Mouse (Mus musculus) CH12F3 (cell line): Measurements from ENCODE around the gene 2210011C24Rik.

Experiments used
- in situ Hi-C: fragments of 300-500 bp; cut with MboI; formaldehyde crosslinking; loops from 2 replicates; pipeline ENCODE4 v1.14.3; 2020; ENCODE audit warnings: low sequenced_read_pairs

The 2210011C24Rik gene

DNA sequence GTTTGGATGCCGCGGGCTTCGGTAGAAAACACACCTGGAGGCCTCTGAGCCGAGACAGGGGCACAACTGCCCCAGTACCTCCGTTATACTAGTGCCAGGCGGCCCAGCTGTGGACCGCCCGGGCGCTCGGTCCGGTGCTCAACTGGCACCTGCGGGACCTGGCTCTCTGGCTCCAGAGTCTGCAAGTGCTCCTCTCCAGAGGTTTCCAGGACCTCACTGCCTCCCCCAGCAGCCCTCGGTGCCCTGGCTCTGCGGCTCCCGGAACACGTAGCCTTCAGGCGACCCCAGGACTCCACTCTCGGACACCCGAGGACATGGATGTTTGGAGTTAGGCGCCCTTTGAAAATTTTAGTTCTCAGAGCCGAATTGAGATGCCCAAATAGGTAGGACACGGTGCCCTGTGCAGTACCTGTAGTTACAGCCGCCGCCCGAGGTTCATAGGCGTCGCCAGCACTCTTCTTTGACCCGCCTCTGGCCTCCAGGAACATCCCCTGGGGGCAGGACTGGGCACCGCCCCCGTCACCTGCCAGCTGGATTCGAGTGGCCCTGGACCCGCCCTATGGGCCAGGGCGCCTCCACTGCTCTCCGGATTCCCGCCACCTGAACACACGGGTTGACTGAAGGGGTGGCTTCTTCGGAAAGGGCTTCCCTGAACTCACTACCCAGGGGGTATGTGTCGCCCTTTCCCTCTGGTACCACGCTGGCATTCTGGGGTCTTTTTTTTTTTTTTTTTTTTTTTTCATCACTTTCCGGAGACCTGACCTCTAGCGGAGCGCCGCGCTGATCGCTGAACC, at the start of gene 2210011C24Rik:
TSS of gene 2210011C24Rik (minus strand) at position 467 of the 794 bp plus-strand sequence.
- in situ Hi-C loops: no loop called here

DNA sequence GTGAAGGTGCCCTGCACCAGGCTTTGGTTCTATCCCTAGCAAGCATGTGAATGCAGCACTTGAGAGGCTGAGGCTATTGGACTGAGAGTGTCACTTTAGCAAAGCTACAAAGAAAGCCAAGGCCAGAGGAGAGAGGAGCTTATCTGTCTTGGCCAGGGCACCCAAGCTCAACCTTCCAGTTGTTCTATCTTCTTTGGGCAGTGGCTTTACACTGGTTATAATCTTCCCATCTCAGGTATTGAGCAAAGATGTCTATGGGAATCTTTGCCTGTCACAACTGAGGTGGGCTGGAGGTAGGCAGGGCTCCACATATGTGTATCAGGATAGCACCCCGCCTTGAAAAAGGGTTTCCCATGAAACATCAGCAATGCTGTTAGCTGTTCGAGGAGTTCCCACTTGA, 48.3 kb upstream of the 2210011C24Rik start:
- in situ Hi-C loops: no loop called here

DNA sequence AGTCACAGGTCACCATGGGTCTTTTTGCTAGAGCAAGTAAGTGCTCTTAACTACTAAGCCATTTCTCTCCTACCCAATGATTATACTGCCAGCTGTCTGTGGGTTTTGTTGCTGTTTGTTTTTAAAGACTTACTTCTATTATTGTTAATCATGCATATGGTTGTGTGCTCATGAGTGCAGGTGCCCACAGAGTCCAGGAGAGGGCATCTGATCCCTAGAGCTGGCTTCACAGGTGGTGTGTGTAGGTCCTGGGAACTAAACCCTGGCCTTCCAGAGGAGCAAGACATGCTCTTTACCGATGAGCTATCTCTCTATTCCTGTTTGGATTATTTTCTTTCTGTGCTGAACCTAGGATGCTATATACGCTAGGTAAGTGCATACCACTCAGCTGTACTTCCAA, 47.3 kb upstream of the 2210011C24Rik start:
- in situ Hi-C loops: no loop called here

DNA sequence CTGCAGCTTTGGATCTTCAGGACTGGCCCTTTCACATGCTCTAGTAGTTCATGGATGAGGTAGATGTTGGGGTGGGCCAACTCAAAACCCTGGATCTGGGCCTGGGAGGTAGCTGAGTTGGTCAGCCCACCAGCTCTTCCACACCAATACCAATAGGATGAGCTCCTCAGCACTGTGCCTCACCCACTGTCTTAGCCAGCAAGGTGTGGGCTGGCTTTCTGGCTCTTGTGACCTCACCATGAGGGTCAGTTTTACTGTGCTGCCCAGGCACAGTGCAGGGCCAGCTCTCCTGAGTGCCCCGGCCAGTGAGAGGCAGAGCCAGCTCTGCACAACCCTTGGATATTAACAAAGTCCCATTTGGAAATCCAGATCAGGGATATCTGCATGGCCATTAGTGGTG, 45.9 kb upstream of the 2210011C24Rik start:
- in situ Hi-C loops: no loop called here

DNA sequence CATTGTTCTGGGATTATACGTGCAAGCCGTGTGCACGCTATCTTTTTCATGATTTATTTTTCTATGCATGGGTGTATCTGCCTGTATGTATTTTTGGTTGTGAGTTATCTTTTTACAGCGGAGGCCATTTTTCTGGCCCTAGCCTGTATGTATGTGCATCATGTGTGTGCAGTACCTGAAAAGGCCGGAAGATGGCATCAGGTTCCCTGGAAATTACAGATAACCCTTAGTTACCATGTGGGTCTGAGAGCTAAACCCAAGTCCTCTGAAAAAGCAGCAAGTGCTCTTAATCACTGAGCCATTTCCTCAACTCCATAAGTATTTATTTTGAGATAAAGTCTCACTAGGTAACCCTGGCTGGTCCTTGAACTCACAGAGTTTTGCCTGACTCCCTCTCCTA, 41.3 kb upstream of the 2210011C24Rik start:
- in situ Hi-C loops: no loop called here

DNA sequence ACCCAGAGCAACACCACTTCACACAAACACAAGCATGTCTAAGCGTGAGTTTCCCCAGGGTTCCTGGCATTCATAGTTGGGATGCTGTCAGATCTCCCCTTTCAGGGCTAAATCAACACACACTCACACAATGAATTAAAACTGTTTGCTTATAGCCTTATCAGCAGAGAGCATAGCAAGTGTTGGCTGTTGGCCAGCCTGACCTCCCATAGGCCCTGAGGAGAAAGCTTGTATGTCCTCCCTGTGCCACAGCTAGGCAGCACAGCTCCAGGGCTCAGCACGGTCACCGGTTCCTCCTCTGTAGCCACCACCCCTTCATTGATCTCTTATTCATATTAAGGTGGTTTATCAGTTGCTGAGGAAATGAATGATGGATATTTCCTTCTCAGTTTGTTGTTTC, 40.8 kb upstream of the 2210011C24Rik start:
- in situ Hi-C loops: no loop called here

DNA sequence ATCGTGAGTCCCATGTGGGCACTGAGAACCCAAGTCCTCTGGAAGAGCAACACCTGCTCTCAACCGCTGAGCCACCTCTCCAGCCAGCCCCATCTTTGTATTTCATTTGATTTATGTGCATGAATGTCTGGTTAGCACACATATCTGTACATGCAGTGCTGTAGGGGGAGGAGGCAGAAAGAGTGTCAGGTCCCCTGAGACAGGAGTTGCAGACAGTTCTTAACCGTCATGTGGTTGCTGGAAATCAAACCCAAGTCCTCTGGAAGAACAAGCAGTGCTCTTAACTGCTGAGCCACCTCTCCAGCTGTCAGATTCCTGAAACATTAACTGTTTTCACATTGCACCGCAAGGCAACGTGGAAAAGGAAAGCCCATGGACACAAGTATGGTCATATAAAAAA, 36.2 kb upstream of the 2210011C24Rik start:
- in situ Hi-C loops: no loop called here

DNA sequence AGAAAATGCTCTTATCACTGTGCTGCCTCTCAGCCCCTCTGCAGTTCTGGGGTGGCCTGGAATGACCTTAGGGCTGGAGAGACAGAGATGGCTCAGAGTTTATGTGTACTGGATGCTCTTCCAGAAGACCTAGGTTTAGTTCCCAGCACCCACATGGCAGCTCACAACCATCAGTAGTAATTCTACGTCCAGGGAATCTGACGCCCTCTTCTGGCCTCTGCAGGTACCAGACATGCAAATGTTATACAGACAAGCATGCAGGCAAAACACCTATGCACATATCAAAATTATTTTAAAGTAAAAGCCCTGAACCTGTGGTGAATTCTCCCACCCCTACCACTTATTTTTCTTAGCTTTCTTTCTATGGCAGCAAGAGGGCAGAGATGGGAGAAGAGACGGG, 34.5 kb upstream of the 2210011C24Rik start:
- in situ Hi-C loops: no loop called here

DNA sequence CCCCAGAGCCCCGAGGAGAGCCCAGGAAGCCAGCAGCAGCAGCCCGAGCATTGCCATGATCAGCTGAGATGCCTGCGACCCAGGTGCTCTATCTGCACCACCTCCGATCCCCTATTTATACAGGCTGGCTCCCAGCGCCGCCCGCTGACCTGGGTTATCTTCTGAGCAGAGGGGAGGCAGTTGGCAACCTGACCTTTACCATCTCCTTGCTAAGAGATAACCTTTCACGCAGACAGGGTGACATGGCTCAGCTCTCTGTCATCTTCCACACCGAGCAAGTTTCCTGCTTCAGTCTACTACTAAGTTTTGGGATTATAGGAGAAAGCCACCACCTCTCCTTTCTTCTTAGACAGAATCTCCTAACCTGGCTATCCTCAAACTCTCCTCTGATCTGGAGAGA, 32.9 kb upstream of the 2210011C24Rik start, which contains the start of gene Rln3:
TSS of gene Rln3 (minus strand) at position 101 of the 400 bp plus-strand sequence.
- in situ Hi-C loops: no loop called here

DNA sequence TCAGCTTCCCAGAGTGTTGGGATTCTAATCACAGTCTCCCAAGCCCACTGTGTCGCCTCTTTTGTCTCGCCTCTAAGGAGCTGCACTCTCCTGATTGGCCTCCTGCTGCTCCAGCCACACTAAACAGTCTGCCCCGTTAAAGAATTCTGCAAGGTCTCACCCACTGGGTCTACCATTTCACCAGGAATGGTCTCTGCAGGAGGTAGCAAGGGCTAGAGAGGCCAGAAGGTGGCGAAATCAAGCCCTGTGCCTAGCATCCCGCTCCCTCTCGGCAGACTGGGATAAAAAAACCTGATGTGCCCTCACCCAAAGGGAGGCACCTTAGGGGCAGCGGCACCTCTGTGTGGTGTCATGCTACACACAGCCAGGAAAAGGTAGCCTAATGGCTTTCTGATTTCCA, 32.1 kb upstream of the 2210011C24Rik start:
- in situ Hi-C loops: no loop called here

DNA sequence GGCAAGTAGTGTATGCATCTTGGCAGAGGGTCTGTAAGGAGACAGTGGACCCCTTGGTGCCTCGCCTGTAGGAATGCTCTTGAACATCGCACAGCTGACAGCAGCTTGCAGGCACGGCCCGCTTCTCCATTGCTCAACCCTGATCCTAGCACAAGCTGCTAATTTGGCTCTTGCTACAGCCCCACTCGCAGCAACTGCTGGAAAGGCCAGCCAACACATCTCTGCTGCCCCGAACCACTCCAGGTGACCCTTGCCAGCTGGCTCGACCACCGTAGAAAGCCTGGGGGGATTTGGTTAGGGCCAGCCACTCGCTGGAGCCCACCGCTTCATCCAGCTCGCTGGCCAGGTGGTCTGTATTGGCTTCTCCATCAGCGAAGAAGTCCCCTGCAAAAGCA, 31.0 kb upstream of the 2210011C24Rik start:
- in situ Hi-C loops: no loop called here

DNA sequence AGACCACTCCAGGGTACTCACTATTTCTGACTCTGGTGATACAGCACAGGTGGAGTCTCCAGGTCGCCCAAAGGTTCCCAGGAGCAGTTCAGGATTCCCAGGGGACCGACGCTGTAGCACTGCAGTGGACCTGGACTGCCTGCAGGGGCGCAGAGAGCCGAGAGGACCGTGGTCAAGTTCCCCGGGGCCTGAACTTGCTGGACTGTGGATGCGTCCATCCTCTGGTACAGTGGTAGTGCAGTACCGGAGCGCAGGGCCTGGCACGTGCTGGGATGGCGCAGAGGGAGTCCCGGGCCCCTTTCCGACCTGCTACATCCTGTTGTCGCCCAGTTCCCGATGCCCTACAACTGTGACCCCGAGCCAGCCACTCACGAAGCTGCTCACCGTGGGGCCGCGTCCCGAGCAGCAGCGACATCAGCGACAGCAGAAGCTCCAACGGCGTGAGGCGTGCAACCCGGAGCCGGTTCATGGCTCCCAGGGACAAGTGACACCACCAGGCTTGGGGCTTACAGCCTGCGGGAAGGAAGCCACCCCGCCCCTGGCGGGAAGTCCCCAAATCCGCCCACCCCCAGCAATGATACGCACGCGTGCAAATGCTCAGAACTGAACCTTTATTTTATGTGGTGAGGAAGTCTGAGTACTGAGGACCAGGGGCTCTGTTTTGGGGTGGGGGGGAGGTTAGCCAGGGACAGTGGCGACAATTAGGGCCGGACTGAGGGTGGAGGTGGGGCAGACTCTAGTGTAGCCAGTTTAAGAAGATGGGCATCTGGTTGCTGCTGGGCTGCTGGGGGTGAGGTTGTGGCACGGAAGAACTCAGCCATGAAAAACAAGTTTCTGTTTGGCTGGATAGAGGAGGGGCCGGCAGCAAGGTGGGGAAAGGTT, 30.3 kb upstream of the 2210011C24Rik start, which contains the start of gene Il27ra:
TSS of gene Il27ra (minus strand) at position 524 of the 882 bp plus-strand sequence.
- in situ Hi-C loops: no loop called here

DNA sequence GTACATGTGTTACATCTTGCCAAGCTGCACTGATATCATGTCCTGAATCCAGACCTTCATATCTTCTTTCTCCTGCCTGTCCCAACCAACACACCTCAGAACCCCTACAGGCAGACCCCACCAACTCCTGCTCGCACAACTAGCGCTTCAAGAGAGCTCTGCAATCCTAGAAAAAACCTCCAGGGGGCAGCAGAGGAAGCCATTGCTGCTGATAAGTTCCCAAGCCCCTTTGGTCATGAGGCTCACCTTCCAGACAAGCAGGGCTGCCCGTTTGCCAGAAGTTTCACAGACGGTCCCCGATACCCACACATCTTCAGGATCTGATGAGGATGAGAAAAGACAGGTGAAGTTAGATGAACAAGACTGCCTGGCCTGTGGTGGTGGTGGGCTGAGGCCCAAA, 27.1 kb upstream of the 2210011C24Rik start:
- in situ Hi-C loops: loop anchor here (10.0 kb wide), 1 partner anchor 136 kb away; no protein-coding TSS in a partner anchor

DNA sequence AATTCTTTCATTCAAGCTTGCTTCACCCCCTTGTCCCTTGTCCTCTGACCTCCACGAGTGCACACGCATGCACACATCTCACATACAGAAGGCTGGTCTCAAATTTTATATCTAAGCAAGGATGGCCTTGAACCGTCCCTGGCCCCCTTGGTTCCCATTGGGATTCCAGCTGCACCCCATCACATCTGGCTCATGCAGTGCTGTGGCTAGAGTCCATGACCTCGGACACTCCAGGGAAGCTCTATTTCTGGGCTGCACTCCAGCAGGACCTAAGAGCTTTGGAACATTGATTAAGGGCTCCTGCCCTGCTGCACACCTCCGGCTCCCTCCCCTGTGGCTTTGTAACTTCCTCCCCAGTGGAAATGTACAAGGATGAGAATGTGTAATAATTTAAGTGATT, 26.0 kb upstream of the 2210011C24Rik start:
- in situ Hi-C loops: loop anchor here (10.0 kb wide), 1 partner anchor 137 kb away; no protein-coding TSS in a partner anchor

DNA sequence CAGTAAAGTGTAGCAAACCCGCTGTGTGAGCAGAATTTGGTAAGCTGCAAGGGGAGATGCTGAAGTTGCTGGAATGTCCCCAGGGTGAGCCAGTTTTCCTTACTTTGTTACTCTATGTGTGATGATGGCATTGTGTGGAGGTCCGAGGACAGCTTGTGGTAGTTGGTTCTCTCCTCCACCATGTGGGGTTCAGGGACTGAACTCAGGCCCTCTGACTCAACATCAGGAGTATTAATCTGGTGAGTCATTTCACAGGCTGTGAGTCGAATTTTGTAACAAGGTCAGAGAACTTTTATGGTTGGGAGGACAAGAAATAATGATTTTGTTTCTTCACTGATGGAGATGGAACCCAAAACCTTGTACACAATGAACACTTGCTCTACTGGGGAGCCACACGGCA, 20.8 kb upstream of the 2210011C24Rik start:
- in situ Hi-C loops: loop anchor here (10.0 kb wide), 1 partner anchor 142 kb away; no protein-coding TSS in a partner anchor

DNA sequence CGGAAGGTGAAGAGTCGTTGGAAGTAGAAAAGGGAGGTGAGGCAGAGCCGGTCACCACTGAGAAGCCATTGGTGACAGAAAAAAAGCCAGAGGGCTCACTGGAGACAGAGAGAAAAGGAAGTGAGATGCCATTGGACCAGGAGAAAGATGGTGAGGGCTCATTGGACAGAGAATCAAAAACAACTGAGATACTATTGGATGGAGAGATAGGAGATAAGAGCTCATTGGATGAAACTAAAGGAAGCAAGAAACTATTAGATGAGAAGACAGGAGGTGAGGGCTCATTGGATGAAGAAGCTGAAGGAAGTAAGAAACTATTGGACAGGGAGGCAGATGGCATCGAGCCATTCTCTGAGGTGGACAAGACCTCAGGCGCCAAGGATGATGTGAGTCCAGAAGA, 17.3 kb upstream of the 2210011C24Rik start:
- in situ Hi-C loops: no loop called here

DNA sequence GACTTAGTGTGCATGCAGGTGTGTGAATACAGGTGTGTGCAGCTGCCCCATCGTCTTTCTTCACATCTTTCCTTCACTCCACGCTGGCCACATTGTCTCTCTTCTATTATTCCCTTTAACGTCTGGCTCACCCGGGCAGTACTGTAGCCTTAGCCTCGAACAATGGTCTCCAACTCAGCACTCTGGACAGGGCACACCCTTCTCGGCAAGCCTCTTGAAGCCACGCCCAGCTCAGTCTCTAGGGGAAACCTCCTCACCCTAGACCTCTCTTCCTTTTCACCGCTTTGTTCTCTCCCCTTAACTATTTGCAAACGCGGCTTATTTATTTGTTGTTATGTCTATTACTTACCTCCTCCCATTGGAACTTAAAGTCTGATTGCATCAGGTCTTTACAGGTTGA, 15.5 kb upstream of the 2210011C24Rik start:
- in situ Hi-C loops: no loop called here

DNA sequence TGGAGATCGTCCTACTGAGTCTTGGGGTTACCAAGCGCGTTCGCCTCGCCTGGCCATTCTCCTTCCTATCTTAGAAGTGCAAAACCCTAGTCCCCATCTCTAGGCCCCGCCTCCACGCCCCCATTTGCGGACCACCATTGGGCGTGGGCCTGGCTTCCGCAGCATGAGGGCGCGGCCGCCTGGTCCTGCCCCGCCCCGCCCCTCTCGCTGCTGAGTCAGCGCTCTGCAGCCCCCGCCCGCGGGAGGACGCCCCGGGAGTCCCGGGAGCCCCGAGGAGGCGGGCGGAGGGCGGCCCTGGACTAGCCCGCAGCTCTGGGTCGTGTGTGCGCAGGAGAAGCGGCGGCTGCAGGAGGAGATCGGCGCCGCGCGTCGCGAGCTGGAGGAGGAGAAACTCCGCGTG, 13.9 kb upstream of the 2210011C24Rik start:
- in situ Hi-C loops: no loop called here

DNA sequence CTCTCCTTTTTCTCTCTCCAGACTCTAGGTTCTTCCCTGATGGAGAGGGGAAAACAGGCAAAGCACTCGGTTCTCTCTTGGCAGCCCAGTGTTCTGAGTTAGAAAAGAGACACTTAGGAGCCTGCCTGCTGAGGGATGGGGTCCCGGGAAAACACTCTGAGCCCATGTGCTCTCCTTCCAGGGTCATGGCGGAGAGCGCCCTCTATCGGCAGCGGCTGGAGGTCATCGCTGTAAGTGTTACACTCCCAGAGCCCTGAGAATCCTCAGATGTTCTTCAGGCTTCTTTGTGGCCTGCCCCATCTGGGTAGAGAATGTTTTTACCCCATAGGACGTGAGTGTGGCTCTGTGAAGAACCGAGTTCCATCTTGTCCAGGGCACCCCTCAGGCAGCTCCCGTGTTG, 12.2 kb upstream of the 2210011C24Rik start:
- in situ Hi-C loops: no loop called here

DNA sequence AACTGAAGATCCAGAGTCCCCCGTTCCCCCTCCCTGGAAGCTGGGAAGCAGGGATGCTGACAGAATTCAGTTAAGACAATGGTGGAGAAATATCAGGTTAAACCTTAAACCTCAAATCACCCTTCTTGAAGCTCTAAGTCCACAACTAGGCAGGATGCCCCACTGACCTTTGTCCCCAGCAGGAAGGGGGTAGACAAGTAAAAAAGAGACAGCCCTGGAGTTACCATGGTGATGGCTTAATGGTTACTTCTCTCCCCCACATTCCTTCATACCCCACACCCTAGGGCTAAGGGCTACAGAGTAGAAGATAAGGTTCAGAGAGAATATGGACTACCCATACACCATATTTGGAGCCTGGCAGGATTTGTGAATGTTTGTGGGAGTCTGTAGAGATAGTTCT, 11.7 kb upstream of the 2210011C24Rik start:
- in situ Hi-C loops: no loop called here

DNA sequence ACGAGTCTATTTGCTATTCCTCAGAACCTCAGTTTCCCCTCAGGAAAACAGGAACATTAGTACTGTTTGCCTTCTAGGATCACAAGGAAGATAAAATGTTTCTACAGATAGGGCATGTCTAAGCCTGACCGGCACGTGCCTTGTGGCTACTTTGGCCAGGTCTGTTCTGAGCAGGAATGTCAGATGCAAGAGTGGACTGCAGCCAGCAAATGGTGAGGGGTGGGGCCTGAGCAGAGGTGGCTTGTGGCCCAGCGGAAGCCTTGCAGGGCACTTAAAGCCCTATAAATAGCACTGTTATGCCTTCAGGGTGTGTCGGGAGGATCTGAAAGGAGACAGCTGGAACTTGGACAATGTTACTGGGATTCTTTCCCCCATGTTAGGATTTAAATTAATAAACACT, 11.1 kb upstream of the 2210011C24Rik start:
- in situ Hi-C loops: no loop called here

DNA sequence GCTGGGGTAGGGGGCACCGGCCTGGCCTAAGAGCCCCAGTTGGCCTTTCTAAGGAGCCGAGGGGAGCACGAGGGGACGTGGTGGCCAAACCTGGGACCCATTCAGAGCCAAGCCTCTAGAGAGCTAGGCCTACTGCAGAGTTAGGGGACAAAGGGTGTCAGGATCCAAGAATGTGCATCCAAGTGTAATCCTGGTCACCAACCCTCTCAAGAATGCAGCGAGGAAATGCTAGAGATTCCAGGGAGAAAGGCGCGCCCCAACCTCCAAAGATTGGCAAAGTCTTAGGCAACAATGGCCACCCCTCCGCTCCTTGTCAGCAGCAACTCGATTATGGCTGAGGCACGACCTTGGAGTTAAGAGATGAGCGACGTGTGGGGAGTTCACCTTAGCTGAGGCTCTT, 9.6 kb upstream of the 2210011C24Rik start:
- in situ Hi-C loops: no loop called here
